Mouse (Mus musculus) R1 (cell line): ENCODE data around the gene Srrm1.

Experiments used
- DNase-seq: peaks from one replicate; pipeline ENCODE4 v3.0.0-alpha.2; 2018; ENCODE audit warnings: low read depth, low spot score

The Srrm1 gene

GRCm38 (mm10) chr4:135272640-135273306 lies 80.3 kb downstream of the Srrm1 start, which contains the start of gene Clic4:
Gene Clic4, minus strand, starts transcription at chr4:135272814.
- peak; percentile 98 for DNase-seq

DNA sequence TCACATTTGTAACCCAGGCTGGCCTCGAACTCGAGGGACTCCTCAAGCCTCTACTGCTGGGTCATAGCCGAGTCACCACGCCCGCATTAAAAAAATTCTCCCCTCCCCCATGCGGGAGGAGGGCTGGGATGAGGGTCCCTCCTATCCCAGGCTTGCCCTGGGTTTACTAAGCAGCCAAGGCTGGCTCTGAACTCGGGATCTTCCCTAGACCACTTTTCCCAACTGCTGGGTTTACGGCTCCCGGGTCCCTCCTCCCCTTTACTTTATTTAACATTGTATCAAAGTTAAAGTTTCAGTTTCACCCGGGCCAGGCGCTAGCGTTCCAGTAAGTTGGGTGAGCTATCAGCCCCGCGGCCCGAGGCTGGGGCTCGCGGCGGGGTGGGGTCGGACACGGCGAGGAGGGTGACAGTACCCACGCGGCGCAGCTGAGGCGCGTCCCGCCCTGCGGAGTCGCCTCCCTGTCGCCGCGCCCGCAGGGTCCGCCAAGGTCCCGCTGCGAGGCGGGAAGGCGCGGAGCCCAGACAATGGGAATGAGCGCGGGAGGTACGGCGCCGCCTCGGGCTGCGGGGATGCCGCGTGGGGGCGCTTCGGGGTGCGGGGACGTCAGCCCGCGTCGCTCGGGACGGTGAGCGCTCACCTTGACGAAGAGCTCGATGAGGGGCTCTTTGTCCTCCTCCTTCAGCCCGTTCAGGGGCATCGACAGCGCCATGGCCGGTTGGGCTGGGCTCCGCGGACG lies 81.1 kb downstream of the Srrm1 start:
- DNase-seq, result peak; percentile 84

DNA sequence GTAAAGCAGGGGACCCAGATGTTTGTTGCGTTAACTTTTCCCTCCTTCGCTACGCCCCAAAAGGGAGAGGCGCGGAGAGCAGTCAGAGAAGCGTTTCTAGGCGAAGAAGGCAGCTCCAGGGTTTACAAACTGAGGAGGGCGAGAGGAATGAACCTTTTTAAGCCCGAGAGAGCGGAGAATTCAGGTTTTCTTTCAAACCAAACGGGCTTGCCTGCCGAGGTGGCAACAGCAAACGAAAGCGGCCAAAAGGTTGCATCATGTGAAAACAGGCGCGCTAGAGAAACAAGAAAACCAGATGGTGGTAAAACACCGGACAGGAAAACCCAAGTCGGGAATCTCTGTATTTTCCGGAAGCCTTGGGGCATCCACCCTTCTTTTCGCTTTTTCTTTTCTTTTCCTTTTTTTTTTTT lies 81.7 kb downstream of the Srrm1 start:
- DNase-seq, result peak; percentile 47
